Mouse (Mus musculus): ENCODE results near the gene Slc25a18.

DNA sequence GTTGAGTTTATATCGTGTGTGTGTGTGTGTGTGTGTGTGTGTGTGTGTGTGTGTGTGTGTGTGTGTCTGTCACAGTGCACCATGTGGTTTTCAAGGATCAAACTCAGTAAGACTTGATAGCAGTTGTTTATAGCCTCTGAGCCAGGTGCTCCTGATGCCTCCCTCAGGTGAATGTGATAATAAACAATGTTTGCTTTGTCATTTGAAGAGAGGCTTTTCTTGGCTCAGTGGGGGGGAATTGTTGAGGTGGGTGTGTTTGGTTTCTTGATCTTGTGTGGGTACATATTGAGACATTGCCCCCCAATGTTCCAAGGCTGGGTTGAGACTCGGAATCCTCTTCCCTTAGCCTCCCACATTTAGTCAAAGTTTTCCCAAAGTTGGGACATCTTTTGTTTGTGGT lies 30.2 kb upstream of the Slc25a18 start:
- TF ChIP-seq EP300 (IDR thresholded peaks at IDR 0.05; ENCODE audit: insufficient read depth, low read depth, low read length) (no peak), CTCF (IDR thresholded peaks at IDR 0.05; ENCODE audit: low read depth, low read length) (no peak)

Data from ES-Bruce4 (cell line).